Mouse (Mus musculus) frontal cortex, postnatal 14 days (tissue): ENCODE measurements around the gene Ptgfrn.

Source experiments
- DNase-seq, 2 experiments: peaks; one replicate each; pipeline ENCODE4 v3.0.0; 2022; ENCODE audit warnings: low spot score in 2 of 2

Ptgfrn gene

DNA sequence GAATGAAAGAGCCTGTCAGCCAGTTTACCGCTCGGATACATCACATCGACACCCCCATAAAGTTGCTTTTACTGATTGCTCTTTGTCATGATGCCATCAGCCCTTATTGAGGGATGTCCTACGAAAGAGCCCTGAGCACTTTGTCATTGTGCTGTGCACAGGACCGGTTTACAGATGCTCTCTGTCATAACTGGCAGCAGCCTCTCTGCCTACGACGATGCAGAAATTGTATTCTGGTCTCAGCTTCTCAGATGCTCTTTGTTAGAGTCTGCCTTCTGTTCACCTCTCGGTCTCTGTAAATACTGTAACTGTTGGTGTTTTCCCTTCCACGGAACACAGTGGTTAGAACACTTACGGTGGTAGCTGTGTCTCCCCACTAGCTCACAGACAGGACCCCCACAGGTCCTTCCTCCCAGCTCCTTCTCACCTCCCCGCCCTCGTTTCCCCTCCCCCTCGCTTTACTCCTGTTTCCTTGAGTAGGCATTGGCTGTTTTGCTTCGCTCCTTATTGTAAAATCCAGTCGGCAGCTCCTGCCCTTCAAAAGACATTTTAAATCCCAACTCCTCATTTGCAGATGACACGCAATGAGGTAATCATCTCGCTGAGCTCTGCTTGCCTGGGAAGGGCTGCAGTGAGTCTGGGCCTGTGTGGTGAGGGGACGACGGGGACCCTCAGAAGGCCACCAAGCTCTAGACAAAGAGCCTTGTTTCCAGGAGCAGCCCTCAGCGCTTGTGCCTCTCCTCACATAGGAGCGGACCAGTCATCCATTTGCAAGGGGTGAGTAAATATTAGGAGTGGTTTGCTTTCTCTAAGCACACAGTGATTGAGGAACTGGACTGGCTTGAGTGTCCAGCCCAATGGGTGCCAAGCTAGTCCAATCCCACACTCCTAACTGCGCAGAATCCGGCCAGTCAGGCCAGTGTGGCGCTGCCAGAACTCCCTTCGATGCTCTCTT, 6.6 kb upstream of the Ptgfrn start:
- DNase-seq = no peak

DNA sequence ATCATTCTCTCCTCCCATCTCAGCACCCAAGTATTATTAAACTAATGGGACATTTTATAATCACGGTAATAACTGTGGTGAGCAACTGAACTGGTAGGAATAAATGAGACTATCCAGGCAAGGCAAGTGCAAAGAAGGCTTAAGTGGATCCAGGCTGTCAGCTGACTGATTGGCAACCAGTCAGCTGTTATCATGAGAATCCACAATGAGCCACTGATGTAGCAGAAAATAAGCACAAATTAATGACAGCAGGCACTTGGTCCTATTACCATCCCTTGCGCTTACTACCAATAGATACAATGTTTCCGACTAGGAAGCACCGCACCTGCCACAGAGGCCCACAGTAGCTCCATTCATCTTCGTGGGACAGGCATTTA, 2.4 kb upstream of the Ptgfrn start:
- no peak for DNase-seq

DNA sequence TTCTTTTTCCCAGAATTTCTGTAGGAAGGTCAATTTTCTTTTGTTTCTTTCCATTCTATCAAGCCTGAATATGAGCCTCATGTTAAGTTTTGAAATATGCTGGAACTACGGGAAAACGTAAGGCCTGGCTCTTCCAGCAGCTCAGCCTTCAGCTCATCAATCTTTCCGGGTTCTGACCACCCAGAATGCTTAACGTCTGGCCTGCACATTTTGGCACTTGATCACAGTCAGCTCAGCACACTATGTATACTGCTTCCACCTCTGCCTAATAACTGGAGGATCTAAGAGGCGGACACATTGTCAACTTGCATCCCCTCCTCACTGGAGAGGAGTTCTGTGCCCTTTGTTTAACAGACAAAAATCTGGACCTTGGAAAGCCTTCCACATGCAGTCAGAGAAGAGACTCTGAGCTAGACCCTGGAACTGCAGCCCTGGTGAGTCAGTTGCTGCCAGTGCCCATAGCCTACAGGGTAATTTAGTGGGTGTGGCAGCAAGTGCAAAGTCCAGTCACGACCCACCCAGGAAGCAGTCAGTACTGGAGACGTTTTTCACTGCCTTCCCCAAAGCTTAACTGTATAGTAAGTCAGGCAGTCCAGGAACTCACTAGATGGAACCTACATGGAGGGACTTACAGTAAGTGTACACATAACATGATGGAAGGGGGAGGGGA, 1.9 kb upstream of the Ptgfrn start:
- DNase-seq = no peak

DNA sequence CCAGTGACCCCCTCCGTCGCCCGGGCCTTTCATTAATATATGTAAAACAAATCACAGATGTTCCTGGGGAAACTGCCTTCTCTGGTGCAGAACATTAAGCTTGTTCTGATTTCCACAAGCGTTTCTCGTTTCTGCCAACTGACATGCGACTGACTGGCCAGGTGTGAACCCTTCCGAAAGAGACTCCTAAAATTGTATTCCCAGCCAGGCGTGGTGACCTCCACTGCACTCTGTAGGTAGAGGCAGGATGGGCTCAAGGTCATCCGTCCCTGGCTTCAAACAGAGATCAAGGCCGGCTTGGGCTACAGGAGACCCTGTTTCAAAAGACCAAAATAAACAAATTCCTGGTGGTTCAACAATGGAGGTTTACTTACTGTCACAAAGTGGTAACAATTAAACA, 1.2 kb upstream of the Ptgfrn start:
- DNase-seq = no peak

DNA sequence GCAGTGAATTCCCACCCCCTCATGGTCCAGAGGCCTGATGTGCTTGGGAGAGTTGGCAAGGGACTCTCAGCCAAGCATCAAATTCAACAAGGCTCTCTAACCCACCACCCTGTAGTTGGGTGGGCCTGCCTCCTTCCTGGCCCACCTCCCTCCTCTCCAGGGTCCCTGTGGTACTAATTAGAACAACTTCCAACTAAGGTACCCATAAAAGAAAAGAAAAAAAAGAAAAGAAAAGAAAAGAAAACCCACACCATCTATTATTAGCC, 693 bp upstream of the Ptgfrn start:
- DNase-seq = no peak

DNA sequence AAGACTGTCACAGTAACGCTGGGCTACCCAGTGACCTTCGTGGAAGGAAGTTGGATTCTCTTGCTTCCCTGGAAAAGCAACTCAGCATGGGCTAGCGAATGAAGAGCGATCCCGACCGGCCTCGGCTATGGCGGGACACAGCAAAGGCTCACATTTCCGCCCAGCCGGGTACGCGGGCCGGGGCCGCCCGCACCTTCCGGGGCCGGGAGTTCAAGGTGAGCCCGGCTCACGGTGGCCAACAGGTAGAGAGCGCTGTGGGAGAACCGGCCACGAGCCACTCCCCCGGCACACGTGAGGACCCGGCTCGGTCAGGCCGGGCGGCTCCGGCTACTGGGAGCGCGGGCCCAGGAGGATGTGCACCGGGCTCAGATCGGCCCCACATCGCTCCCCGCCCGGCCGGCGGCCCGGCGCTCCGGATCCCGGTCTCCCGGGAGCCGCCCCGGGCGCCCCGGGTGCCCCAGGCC, 488 bp downstream of the Ptgfrn start:
- no peak for DNase-seq

DNA sequence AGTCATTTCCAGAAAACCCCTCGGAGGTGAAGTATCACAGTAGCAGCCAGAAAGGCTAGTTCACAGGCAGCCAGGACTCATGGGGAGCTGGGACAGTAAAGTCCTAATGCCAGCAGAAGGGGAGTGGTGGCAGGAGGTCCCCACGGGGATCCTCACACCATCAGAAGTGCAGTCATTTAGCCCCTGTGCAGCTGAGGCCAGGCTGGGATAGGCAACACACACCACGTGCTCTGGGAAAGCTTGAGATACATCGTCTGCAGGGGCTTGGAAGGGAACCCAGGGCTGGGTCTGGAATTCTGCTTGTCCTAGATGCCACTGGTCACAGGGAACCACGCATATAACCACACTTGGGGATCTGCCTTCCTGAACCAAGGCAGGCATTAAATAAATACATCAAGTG, 1.2 kb downstream of the Ptgfrn start:
- DNase-seq = no peak

DNA sequence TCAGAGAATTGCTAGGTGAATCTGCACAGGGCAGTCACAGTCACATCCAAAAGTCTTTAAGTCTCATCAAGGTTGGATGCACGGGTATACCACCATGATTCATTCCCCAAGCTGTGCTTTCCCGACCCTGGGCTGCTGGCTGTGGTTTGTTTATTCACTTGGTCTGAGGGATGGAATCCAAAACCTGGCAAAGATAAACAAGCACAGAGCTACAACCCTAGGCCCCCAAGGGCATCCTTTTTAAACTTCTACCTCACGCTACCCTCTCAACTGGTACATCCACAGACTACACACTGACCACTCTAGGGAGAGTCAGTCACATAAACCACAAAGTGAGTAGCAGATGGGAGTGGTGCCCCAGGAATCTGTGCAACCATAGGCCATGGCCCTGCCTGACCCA, 1.8 kb downstream of the Ptgfrn start:
- DNase-seq = no peak

DNA sequence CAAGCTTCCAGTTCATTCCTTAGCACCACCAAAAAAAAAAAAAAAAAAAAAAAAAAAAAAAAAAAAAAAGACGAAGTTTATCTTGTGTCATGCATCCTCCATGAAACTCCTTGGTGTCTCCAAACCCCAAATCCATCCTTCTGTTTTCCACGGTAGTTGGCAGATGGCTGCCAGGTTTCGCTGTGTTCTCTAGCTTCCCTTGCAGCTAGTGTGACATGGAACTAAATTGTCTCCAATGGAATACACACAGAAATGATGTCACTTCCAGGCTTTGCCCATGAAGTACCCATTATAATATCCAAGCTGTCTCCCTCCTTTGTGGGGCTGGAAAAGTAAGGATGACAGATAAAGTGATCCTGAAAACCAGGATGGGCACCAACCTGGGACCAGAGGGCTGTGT, 3.8 kb downstream of the Ptgfrn start:
- DNase-seq = no peak

DNA sequence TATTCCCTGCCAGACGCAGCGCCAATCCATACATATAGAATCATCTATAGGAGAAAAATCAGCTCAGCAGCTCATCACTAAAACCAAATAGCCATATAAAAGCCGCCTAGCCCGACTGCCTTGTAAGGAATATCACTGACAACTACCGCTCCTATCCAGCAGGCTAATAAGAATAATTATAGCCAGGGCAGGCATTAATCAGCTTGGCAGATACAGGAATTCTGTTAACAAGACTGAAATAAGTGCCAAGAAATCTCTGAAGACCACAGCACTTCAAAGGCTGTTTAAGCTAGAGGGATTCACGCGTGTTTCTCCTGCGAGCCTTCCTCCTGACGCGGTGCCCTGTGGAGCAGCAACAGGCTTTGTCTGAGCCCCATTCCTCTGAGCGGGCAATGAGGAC, 4.6 kb downstream of the Ptgfrn start:
- no peak for DNase-seq

DNA sequence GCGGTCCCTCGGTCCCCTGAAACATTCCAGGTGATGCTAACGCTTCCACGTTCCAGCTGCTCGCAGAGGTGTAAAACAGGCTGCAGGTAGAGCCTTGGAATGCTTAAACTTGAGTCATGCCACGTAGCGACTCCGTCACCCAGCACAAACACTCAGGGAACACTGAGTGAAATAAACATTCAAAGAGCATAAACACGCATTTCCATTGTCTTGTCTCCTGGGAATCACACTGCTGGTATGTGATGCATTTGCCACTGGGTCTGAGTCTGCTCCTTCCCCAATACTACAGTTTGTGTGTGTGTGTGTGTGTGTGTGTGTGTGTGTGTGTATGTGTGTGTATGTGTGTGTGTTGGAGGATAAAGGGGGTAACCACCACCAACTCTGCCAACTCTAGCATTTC, 5.2 kb downstream of the Ptgfrn start:
- DNase-seq = no peak

DNA sequence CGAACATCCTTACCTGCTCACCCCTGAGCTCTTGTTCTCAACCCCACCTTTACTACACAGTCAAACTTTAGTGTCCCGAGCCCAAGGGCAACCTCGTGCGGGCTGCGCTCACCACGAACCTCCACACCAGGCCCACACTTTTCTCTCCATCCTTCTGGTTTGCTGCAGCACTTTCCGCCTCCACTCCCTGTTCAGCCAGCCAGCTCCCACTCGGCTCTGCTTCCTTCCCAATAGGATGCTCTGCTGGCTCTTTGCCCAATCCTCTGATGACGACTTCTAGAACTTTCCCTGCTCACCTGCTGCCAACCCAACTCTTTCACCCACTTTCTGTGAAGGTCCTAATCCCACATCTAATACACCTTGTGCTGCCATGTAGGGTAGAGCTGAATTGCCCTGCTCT, 6.3 kb downstream of the Ptgfrn start:
- no peak for DNase-seq

DNA sequence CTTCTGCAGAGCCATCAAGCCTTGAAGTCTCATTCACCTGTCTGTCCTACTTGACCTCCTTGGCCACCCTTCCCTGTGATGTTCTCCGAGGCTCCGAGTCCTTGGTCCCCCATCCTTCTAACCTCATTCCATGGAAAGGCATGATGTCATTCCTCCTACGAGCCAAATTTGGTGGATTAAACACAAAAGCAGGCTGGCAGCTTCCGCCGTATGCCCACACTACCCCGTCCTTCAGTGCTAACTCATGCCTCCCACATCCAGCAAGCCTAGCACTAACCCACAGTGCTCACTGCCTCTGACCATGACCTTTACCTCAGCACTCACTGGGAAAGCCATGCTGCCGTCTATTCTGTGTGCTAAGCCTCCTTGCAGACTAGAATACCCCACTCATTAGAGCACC, 8.0 kb downstream of the Ptgfrn start:
- no peak for DNase-seq

DNA sequence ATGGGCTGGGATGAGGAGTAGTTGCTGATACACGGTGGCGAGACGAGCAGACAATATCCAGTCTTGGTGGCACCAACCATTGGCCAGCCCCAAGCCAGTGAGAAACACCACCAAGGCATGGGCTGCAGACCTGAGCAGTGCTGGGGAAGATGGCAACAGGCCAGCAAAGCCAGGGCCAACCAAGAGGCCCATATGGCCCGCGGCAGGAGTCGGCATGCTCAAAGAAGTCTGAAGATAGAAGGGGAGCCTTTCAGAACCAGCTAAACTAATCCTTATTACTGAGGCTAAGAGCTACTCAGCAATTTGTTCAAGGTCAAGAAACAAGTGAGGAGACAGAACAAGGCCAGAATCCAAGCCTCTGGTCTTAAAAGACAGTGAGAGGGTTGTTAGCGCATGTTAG, 8.9 kb downstream of the Ptgfrn start:
- DNase-seq = no peak

DNA sequence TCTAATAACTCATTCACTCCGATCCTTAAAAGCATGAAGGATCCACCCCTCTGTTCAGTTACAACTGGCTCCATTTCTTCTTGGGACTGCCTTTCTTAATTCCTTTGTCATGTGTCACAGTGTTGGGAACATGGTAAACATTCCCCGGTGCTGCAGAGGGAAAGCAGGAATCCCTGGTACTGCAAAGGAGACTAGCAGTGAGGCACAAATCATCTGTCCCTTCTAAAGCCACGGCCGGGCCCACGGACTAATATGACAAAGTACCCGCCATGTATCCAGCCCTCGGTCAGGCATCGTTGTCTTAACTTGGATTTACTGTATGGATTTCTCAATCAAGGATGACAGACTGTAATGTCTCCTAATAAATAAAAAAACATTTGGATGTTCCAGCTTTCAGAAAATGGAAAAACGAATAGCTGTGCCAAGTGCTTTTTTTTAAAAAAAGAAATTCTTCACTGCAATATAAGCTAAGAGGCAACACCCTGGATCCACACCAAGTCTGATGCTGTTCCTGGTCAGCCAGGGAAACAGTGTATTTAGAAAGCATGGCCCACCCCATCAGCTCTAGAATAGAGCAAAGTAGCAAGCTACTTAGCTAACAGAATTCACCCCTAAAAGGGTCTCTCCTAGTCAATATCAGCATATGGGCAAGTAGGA, 10.2 kb downstream of the Ptgfrn start:
- DNase-seq = no peak

DNA sequence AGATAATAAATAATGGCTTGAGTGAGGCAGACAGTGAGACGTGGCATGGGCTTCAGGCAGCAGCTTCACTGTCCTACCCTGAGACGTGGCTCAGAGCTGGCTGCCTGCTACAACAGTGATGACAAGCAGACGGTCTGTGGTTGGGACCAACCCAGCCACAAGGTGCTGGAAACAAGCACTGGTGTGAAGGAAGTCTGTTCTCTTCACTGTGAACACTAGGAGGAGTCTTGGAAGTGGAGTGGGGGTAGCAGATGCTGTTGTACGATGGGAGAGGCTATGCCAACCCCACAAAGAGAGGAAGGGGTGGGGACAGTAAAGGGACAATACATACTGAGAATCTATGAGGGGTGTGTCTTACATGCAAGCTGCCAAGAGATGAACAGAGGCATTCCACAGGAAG, 12.0 kb downstream of the Ptgfrn start:
- no peak for DNase-seq

DNA sequence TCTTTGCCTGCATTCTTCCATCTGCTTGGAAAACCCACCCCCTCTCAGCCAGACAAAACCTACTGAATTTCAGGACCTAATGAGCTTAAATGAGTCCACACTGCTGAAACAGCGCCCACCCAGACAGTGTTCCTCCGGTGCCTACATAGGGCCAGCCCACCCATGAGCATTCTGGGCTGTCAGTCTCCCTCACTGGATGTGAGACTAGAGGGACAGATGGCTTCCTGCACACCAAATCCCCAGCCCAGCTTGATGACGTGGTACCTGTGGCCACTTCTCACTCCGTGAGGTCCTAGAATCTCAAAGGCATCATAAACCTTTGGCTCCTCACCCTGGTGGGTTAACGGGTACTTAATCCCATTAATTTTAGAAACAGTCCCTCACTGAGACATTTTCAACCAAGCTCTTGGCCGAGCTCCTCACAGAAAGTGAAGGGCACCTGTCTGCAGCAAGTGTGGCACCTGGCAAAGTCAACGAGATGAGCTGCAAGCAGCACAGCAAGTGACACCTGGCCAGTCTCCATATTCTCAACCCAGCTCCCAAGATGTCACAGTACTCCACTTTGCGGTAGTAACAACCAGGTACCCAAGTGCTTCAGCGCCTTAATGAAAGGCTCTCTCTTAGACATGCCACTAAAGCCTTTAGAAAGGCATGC, 12.8 kb downstream of the Ptgfrn start:
- no peak for DNase-seq

DNA sequence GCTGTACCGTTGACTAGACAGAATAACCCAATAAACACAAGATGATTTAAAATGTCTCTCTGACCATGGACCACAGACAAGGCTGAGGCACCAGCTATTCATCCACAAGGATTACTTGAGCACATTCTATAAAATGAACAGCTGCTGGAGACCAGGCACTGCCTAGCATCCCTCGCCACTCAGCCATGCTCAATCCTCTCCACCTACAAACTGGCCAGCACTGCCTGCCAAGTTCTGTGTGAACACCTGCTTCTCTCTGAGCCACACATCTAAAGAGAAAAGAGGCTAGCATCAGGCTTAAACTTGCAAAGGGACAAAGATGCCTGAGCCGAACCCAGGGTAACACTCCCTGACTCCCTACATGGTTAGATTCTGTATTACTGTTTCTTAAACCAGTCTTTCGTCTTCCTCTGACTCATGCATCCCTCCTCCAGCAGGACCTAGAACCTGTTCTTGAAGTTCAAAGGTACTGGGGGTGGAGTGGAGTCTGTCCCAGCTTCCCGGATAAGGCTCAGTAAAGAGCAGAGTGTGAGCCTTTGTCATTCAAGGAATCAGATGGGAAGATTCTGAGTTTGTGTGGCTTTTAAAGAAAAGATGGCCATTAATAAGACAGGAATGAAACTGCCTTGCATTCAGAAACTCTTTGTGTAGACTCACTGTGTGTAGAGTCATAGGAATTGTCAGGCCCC, 14.2 kb downstream of the Ptgfrn start:
- no peak for DNase-seq

DNA sequence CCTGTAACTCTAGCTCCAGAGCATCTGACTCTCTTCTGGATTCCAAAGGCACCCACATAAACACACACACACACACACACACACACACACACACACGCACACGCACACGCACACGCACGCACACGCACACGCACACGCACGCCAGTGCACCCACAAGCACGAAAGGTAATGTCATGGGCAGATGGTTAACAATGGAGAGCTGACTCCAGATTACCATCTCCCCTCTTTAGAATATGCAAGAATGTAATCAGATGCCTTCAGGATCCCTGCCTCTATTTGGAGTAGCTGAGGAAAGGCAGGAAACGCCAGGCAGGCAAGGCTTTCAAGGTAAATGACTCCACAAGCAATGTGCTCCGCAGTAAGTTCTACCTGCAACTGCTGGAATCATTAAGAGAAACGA, 17.9 kb downstream of the Ptgfrn start:
- DNase-seq = no peak

DNA sequence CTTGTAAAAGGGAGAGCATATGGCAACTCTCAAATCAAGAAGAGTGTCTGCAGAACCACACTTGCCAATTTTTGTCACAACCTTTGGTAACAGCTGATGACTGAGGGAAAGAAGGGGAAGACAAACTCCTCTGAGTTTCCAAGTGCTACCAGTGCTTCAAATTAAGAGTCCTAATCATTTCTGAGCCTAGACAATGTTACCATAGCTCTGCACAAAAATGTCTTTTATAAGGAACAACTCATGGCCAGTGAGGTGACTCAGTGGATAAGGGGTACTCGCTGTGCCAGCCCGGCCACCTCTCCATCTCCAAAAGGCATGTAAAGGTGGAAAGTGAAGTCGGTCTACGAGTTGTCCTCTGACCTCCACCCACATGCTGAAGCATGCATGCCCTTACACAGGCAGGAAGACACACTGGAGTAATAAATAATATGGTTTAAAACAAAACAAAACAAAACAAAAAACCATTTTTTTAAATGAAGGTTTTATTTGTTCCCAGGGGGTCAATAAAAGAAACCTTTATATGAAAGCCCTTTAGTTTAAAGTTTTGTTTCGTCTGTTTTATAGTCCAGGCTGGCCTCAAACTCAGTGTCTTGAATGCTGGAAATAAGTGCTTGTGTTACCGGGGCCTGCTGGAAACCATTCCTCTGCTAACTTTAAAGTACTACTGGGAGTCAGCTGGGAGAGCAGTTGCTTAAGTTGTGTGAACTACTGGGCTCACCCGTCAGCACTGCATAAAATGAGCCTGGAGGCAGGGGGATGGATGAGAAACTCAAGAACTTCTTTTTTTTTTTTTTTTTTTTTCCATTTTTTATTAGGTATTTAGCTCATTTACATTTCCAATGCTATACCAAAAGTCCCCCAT, 23.3 kb downstream of the Ptgfrn start:
- DNase-seq = no peak

DNA sequence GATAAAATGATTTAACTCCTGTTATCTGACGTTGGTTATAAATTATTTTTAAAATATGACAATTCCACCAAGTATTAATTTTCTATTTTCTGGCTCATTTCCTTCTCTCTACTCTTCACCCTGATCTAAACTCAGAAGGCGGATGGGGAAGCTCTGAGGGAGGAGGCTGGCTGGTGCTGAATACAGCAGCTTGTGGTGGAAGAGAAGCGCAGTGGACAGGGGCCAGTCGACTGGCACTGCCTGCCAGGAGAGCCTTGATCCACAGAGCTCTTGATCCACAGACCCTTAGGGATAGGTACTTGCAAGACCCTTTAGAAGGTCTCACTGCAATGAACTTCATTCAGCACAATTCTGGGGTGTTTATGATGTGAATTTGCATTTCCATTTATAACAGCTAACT, 29.2 kb downstream of the Ptgfrn start:
- no peak for DNase-seq
